Mouse (Mus musculus) kidney, adult 2 months (tissue): ENCODE measurements around the gene 4931406P16Rik.

Experiments used
- CTCF ChIP-seq: fragments of 200-500 bp; conservative IDR thresholded peaks from 2 replicates; pipeline ENCODE4 v1.5.1; 2011; ENCODE audit warnings: low read depth, mild to moderate bottlenecking, control low read depth, low read length, moderate library complexity, mixed read lengths; ENCODE audit not compliant: insufficient read depth, insufficient read length
- POLR2A ChIP-seq: fragments of 200-500 bp; IDR thresholded peaks from one replicate; pipeline ENCODE4 v1.6.1; 2011; ENCODE audit warnings: low read depth, low read length, control low read depth

- TF ChIP-seq CTCF (no peak), POLR2A (no peak)
These were observed 58.2 kb downstream of the 4931406P16Rik start for GRCm38 (mm10) chr7:34255137-34255536.
